Mouse (Mus musculus): ENCODE measurements at regions not wholly inside any gene's neighbourhood (a gene's known extent, or its start where the extent isn't known, plus 50 kb on each side); places are given as distances from the start of the nearest gene placed in this dataset.

DNA sequence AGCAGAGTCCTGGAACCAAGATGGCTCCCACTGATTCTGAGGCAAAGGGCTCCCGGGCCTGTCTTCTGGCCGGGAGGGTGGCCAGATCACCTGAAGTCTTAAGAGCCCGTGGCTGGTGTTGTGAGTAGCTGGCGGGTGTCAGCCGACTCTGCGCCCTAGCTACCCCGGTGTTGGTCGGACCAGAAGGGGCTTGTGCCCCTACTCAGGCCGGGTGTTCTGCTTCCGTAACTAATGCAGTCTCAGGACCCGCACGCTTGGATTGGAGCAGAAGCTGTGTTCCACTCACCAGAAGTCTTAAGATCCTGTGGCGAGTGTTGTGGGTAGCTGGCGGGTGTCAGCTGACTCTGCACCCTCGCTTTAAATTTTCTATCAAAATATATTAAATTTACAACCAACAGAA lies 1285.3 kb upstream of the Cdh9 start:
- Histone ChIP-seq H3K4me3 (ENCODE audit: low read depth, low read length) (peak overlapping the region; percentile 36), H3K9ac (ENCODE audit: low read depth, poor library complexity, severe bottlenecking) (no peak overlapping the region)

GRCm38 (mm10) chr15:15477702-15478101 lies 1250.9 kb upstream of the Cdh9 start:
- Histone ChIP-seq H3K27me3 (ENCODE audit: control insufficient read depth, insufficient read depth, low read length, poor library complexity, severe bottlenecking) (no peaks in the 10 kb centered on the region), H3K36me3 (ENCODE audit: control insufficient read depth, insufficient read depth, low read length, poor library complexity, severe bottlenecking) (no peaks in the 10 kb centered on the region), H3K4me3 (ENCODE audit: low read depth, low read length) (no peak overlapping the region), H3K9me3 (replicated peaks; ENCODE audit: control insufficient read depth, insufficient read depth, low read length, poor library complexity, severe bottlenecking) (peaks cover 8% of the 10 kb centered on the region; the same call in 1 of the 2 replicates), H3K27ac (ENCODE audit: insufficient read depth, low read length) (no peak overlapping the region), H3K9ac (ENCODE audit: low read depth, poor library complexity, severe bottlenecking) (no peak overlapping the region), H3K4me1 (ENCODE audit: control insufficient read depth, insufficient read depth, low read length) (no peaks in the 10 kb centered on the region)
- TF ChIP-seq CTCF (IDR thresholded peaks at IDR 0.05; ENCODE audit: low read depth, low read length) (no peak), EP300 (IDR thresholded peaks at IDR 0.05; ENCODE audit: insufficient read depth, low read depth, low read length) (no peak), POLR2A (IDR thresholded peaks at IDR 0.05; ENCODE audit: insufficient read depth, low read length) (no peak)

More for the DNA sequence above, 1285.3 kb upstream of the Cdh9 start:
- Histone ChIP-seq H3K9me3 (replicated peaks; ENCODE audit: control insufficient read depth, insufficient read depth, low read length, poor library complexity, severe bottlenecking) (peaks cover 3% of the 10 kb centered on the region; the same call in 1 of the 2 replicates), H3K27ac (ENCODE audit: insufficient read depth, low read length) (no peak overlapping the region), H3K27me3 (ENCODE audit: control insufficient read depth, insufficient read depth, low read length, poor library complexity, severe bottlenecking) (no peaks in the 10 kb centered on the region), H3K4me1 (ENCODE audit: control insufficient read depth, insufficient read depth, low read length) (no peaks in the 10 kb centered on the region), H3K36me3 (ENCODE audit: control insufficient read depth, insufficient read depth, low read length, poor library complexity, severe bottlenecking) (no peaks in the 10 kb centered on the region)
- no peak for TF ChIP-seq EP300 (IDR thresholded peaks at IDR 0.05; ENCODE audit: insufficient read depth, low read depth, low read length)
- no peak for TF ChIP-seq POLR2A (IDR thresholded peaks at IDR 0.05; ENCODE audit: insufficient read depth, low read length)
- no peak for TF ChIP-seq CTCF (IDR thresholded peaks at IDR 0.05; ENCODE audit: low read depth, low read length)

- H3K36me3 ChIP-seq (ENCODE audit: control insufficient read depth, insufficient read depth, low read length, poor library complexity, severe bottlenecking): no peaks in the 10 kb centered on the region
- no peaks in the 10 kb centered on the region for H3K4me1 ChIP-seq (ENCODE audit: control insufficient read depth, insufficient read depth, low read length)
- no peak overlapping the region for H3K27ac ChIP-seq (ENCODE audit: insufficient read depth, low read length)
- H3K9me3 ChIP-seq (replicated peaks; ENCODE audit: control insufficient read depth, insufficient read depth, low read length, poor library complexity, severe bottlenecking): no peaks in the 10 kb centered on the region
- TF ChIP-seq CTCF (IDR thresholded peaks at IDR 0.05; ENCODE audit: low read depth, low read length) (no peak), EP300 (IDR thresholded peaks at IDR 0.05; ENCODE audit: insufficient read depth, low read depth, low read length) (no peak), POLR2A (IDR thresholded peaks at IDR 0.05; ENCODE audit: insufficient read depth, low read length) (no peak)
- H3K9ac ChIP-seq (ENCODE audit: low read depth, poor library complexity, severe bottlenecking): no peak overlapping the region
- no peaks in the 10 kb centered on the region for H3K27me3 ChIP-seq (ENCODE audit: control insufficient read depth, insufficient read depth, low read length, poor library complexity, severe bottlenecking)
- no peak overlapping the region for H3K4me3 ChIP-seq (ENCODE audit: low read depth, low read length)
Measured at GRCm38 (mm10) chr15:15500276-15500675, 1228.3 kb upstream of the Cdh9 start.

GRCm38 (mm10) chr15:15538944-15539343 lies 1189.6 kb upstream of the Cdh9 start:
- H3K36me3 ChIP-seq (ENCODE audit: control insufficient read depth, insufficient read depth, low read length, poor library complexity, severe bottlenecking): no peaks in the 10 kb centered on the region
- 0 out of 2 replicates have a peak, but pooled peaks cover 9% of the 10 kb centered on the region for H3K9me3 ChIP-seq (replicated peaks; ENCODE audit: control insufficient read depth, insufficient read depth, low read length, poor library complexity, severe bottlenecking)
- H3K4me1 ChIP-seq (ENCODE audit: control insufficient read depth, insufficient read depth, low read length): no peaks in the 10 kb centered on the region
- no peak overlapping the region for H3K27ac ChIP-seq (ENCODE audit: insufficient read depth, low read length)
- TF ChIP-seq EP300 (IDR thresholded peaks at IDR 0.05; ENCODE audit: insufficient read depth, low read depth, low read length): no peak
- no peak for TF ChIP-seq POLR2A (IDR thresholded peaks at IDR 0.05; ENCODE audit: insufficient read depth, low read length)
- no peak for TF ChIP-seq CTCF (IDR thresholded peaks at IDR 0.05; ENCODE audit: low read depth, low read length)
- no peak overlapping the region for H3K9ac ChIP-seq (ENCODE audit: low read depth, poor library complexity, severe bottlenecking)
- H3K4me3 ChIP-seq (ENCODE audit: low read depth, low read length): no peak overlapping the region
- no peaks in the 10 kb centered on the region for H3K27me3 ChIP-seq (ENCODE audit: control insufficient read depth, insufficient read depth, low read length, poor library complexity, severe bottlenecking)

GRCm38 (mm10) chr15:15559148-15559752 lies 1169.3 kb upstream of the Cdh9 start:
- Histone ChIP-seq H3K9ac (ENCODE audit: low read depth, poor library complexity, severe bottlenecking) (no peak overlapping the region), H3K27me3 (ENCODE audit: control insufficient read depth, insufficient read depth, low read length, poor library complexity, severe bottlenecking) (no peaks in the 10 kb centered on the region), H3K27ac (ENCODE audit: insufficient read depth, low read length) (no peak overlapping the region), H3K4me1 (ENCODE audit: control insufficient read depth, insufficient read depth, low read length) (no peaks in the 10 kb centered on the region), H3K36me3 (ENCODE audit: control insufficient read depth, insufficient read depth, low read length, poor library complexity, severe bottlenecking) (no peaks in the 10 kb centered on the region), H3K4me3 (ENCODE audit: low read depth, low read length) (no peak overlapping the region), H3K9me3 (replicated peaks; ENCODE audit: control insufficient read depth, insufficient read depth, low read length, poor library complexity, severe bottlenecking) (no peaks in the 10 kb centered on the region)
- TF ChIP-seq EP300 (IDR thresholded peaks at IDR 0.05; ENCODE audit: insufficient read depth, low read depth, low read length) (no peak), CTCF (IDR thresholded peaks at IDR 0.05; ENCODE audit: low read depth, low read length) (no peak), POLR2A (IDR thresholded peaks at IDR 0.05; ENCODE audit: insufficient read depth, low read length) (no peak)

DNA sequence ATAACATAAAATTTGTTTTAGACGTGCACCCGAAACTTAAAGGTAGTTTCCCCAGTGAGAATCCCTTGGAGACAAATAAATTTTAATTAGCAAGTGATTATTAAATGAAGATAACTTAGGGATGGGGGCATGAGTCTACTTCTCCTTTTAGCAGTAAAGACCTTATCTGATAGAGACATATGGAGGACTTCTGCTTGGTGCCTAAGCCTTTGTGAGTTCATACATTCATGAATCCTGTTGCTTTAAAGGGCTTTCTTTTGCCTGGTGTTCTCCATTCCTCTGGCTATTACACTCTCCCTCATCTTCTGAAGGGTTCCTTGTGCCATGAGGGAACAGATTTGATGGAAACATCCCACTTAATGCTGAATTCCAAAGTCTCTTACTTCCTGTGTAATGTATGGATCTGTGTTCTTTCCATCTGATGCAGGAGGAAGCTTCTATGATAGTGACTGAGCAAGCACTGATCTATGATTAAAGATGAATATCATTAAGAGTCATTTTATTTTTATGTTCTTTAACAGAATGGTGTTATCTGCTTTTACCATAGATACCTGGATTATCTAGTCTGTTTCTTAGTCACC lies 1146.2 kb upstream of the Cdh9 start:
- TF ChIP-seq EP300 (IDR thresholded peaks at IDR 0.05; ENCODE audit: insufficient read depth, low read depth, low read length) (no peak), POLR2A (IDR thresholded peaks at IDR 0.05; ENCODE audit: insufficient read depth, low read length) (no peak)
- H3K36me3 ChIP-seq (ENCODE audit: control insufficient read depth, insufficient read depth, low read length, poor library complexity, severe bottlenecking): no peaks in the 10 kb centered on the region
- no peak overlapping the region for H3K27ac ChIP-seq (ENCODE audit: insufficient read depth, low read length)
- H3K4me3 ChIP-seq (ENCODE audit: low read depth, low read length): no peak overlapping the region
- H3K4me1 ChIP-seq (ENCODE audit: control insufficient read depth, insufficient read depth, low read length): no peaks in the 10 kb centered on the region
- H3K27me3 ChIP-seq (ENCODE audit: control insufficient read depth, insufficient read depth, low read length, poor library complexity, severe bottlenecking): no peaks in the 10 kb centered on the region
- no peaks in the 10 kb centered on the region for H3K9me3 ChIP-seq (replicated peaks; ENCODE audit: control insufficient read depth, insufficient read depth, low read length, poor library complexity, severe bottlenecking)
- no peak overlapping the region for H3K9ac ChIP-seq (ENCODE audit: low read depth, poor library complexity, severe bottlenecking)
